In the genomic region with DNA sequence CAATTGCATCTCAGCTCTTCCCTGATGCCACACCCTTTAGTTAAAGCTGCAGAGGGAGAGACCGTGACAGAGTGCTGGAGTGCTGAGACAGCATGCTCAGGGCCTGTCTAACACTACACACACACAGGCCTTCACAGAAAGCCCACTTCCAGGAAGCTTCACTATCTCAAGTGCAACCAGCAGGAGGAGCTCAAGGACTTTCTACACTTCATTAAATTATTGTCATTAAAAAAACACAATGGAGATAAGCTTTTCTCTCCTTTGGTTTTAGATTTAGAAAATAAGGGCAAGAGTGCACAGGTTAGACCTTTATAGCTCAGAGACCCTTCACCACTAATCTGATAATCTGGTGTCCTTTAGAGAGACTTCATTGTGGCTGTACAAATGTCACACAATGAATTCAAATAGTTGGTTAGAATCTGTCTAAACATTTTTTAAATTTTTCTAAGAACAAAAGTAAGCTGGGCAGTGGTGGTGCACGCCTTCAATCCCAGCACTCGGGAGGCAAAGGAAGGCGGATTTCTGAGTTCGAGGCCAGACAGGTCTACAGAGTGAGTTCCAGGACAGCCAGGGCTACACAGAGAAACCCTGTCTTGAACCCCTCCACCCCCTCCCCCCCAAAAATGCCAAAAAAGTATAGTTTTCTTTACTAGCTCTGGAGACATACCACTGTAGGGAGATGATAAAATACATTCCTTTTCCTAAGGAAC, we compare ENCODE assay signal across 9 mouse cellular contexts. TPM values are rescaled to one million over a fixed set of nuclear protein-coding genes. Genes with fewer than 3 reads are reported as not detected.
DNase-seq lines count a peak whose midpoint lies in the region; ATAC-seq and TF ChIP-seq lines count a peak whose summit lies in the region.
"Had no signal": no experiment of that assay in that cellular context is flagged by ENCODE, and none has a peak within 500 bp of the region (broad histone marks: within the 10 kb centered on the region; RNA-seq: fewer than 3 reads in every experiment).

No protein-coding gene starts in this region.

- TF ChIP-seq POLR2A in bone marrow, adult 2 months (IDR thresholded peaks at IDR 0.05; ENCODE audit: borderline replicate concordance, control insufficient read depth, low read depth, low read length), result no peak

- no peak overlapping the region for H3K9ac ChIP-seq in lung, postnatal 0 days (replicated peaks; ENCODE audit: low read depth)

- WGBS in bone marrow, adult 2 months, result 70% methylated on average over 5 of the region's 5 CpGs
- 59% methylated on average over 5 of the region's 5 CpGs for WGBS in lung, postnatal 0 days

- no peak overlapping the region for H3K4me2 ChIP-seq in lung, postnatal 0 days (replicated peaks; ENCODE audit: low read depth, low read length)

- peak; percentile 57; the same call in 1 of the 2 replicates for ATAC-seq in lung, postnatal 0 days

- DNase-seq in urinary bladder, postnatal 14 days (ENCODE audit: low spot score), result peak; percentile 42
- DNase-seq in urinary bladder, postnatal 25 days (ENCODE audit: low spot score), result no peak
- peak; percentile 25 to 78 for DNase-seq in frontal cortex, adult 2 months (ENCODE audit: extremely low spot score in 1 of 2, low spot score in 1 of 2)
- DNase-seq in kidney, adult 9 months, result peak; percentile 48
- DNase-seq in lung, postnatal 0 days (ENCODE audit: low spot score), result peak; percentile 82
- peak; percentile 84 for DNase-seq in retina, postnatal 1 day
- no peak for DNase-seq in urinary bladder, postnatal 4 days (ENCODE audit: low spot score in 2 of 2)

- H3K36me3 ChIP-seq in lung, postnatal 0 days (ENCODE audit: insufficient read depth, low read length), result peaks cover 3% of the 10 kb centered on the region; the same call in 1 of the 2 replicates

- no peak for TF ChIP-seq EP300 in lung, postnatal 0 days (IDR thresholded peaks at IDR 0.05)

- H3K27me3 ChIP-seq in lung, postnatal 0 days (replicated peaks; ENCODE audit: insufficient read depth, low read length), result no peaks in the 10 kb centered on the region
- H3K27me3 ChIP-seq: megakaryocyte, embryonic 14.5 days had no signal

- no peak overlapping the region for H3K27ac ChIP-seq in bone marrow, adult 2 months (ENCODE audit: control insufficient read depth, insufficient read depth, low read depth, low read length, poor library complexity)
- H3K27ac ChIP-seq in lung, postnatal 0 days (ENCODE audit: low read length), result no peak overlapping the region

- H3K4me3 ChIP-seq in bone marrow, adult 2 months (replicated peaks; ENCODE audit: control insufficient read depth, low read depth, low read length), result no peak overlapping the region
- no peak overlapping the region for H3K4me3 ChIP-seq in lung, postnatal 0 days (ENCODE audit: low read depth, low read length)
- H3K4me3 ChIP-seq: megakaryocyte, embryonic 14.5 days had no signal

- no peaks in the 10 kb centered on the region for H3K4me1 ChIP-seq in bone marrow, adult 2 months (ENCODE audit: control insufficient read depth, insufficient read depth, low read length)
- H3K4me1 ChIP-seq in lung, postnatal 0 days (ENCODE audit: insufficient read depth, low read depth, low read length), result no peaks in the 10 kb centered on the region

- H3K9me3 ChIP-seq in lung, postnatal 0 days (ENCODE audit: low read length), result no peaks in the 10 kb centered on the region
- H3K9me3 ChIP-seq: megakaryocyte, embryonic 14.5 days had no signal

- TF ChIP-seq CTCF in bone marrow, adult 2 months (IDR thresholded peaks at IDR 0.05; ENCODE audit: control insufficient read depth, insufficient read depth, low read length), result peak; percentile 44
- TF ChIP-seq CTCF in lung, postnatal 0 days (IDR thresholded peaks at IDR 0.05), result peak; percentile 83

RNA-seq across cellular contexts. Expression of a gene that starts 9.4 kb away (rescaled TPM):
- polyA plus RNA-seq in bone marrow, adult 2 months (2011; ENCODE audit: insufficient read depth, insufficient read length, low replicate concordance, missing spikeins), result 68.7 and 72.1 TPM in 2 replicates
- polyA plus RNA-seq in frontal cortex, adult 2 months (2012; rRNA removed), result 8.9 and 11.2 TPM in 2 replicates
- polyA plus RNA-seq in lung, postnatal 0 days (2015; fragmentation: Nextera tagmentation; extraction: Ambion mirVana), result 37.8 and 38.5 TPM in 2 replicates

RNA-seq across cellular contexts. Expression of a gene that starts 40.8 kb away (rescaled TPM):
- polyA plus RNA-seq in bone marrow, adult 2 months (2011; ENCODE audit: insufficient read depth, insufficient read length, low replicate concordance, missing spikeins), result 0.22 and 0.32 TPM in 2 replicates
- 0.42 and 0.92 TPM in 2 replicates for polyA plus RNA-seq in frontal cortex, adult 2 months (2012; rRNA removed)
- not detected in 2 replicates for polyA plus RNA-seq in lung, postnatal 0 days (2015; fragmentation: Nextera tagmentation; extraction: Ambion mirVana)

RNA-seq across cellular contexts. Expression of a gene that starts 48.3 kb away (rescaled TPM):
- 30.1 and 47.0 TPM in 2 replicates for polyA plus RNA-seq in bone marrow, adult 2 months (2011; ENCODE audit: insufficient read depth, insufficient read length, low replicate concordance, missing spikeins)
- polyA plus RNA-seq in frontal cortex, adult 2 months (2012; rRNA removed), result 39.9 and 45.7 TPM in 2 replicates
- 68.5 and 80.8 TPM in 2 replicates for polyA plus RNA-seq in lung, postnatal 0 days (2015; fragmentation: Nextera tagmentation; extraction: Ambion mirVana)

Comparison
In these comparisons a context has a peak if more than half of its experiments do, and no peak if none do; other contexts are left out.
1. DNase-seq: peak in urinary bladder, postnatal 14 days (single experiment), frontal cortex, adult 2 months (2 of 2), kidney, adult 9 months (single experiment), lung, postnatal 0 days (single experiment) and retina, postnatal 1 day (single experiment); none in urinary bladder, postnatal 25 days (single experiment) and urinary bladder, postnatal 4 days (0 of 2).